Mouse (Mus musculus) ovary, adult 18-20 months (tissue): ENCODE measurements around the gene Sergef.

Experiments
- DNase-seq: peaks from one replicate; pipeline ENCODE4 v3.0.0; 2022; ENCODE audit warnings: low spot score, mixed read lengths

Sergef gene

GRCm38 (mm10) chr7:46501458-46501857, 138.1 kb downstream of the Sergef start:
- no peak for DNase-seq

DNA sequence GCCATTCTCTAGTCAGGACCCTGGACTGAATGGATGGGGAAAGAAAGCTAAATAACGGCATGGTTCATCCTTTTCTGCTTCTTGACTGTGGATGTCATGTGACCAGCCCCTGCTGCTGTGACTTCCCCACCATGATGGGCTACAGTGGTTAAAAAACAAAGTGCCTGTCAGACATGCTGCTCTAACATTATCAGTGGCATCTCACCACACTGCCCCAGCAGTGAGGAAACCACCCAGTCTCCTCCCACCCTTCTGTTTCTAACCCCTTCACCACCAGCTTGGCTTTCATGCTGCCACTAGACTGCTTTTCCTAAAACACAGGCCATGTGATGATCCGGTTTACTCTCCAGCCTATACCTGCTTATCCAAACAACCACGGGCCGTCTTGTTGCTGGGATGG, 140.0 kb downstream of the Sergef start:
- DNase-seq = no peak

- no peak for DNase-seq
These were observed 147.4 kb downstream of the Sergef start for GRCm38 (mm10) chr7:46492134-46492678.

GRCm38 (mm10) chr7:46487354-46487753, 152.3 kb downstream of the Sergef start:
- no peak for DNase-seq

DNA sequence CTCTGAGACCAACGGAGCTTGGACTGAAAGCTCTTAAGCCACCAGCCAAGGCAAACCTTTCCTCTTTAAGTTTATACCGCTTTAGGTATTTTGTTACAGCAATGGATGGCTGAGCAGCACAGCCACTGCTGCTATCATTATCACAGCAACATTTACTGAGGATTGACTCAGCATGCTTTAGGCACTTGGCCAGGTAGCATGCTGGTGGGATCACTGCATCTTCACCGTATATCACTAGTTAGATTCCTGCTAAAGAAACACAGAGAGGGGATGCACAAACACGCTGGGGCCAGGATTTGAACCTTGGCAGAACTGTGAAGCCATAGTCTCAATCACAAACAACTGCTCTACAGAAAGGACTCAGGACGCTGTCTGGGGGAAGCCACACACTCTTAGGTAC, 152.8 kb downstream of the Sergef start:
- DNase-seq = no peak

DNA sequence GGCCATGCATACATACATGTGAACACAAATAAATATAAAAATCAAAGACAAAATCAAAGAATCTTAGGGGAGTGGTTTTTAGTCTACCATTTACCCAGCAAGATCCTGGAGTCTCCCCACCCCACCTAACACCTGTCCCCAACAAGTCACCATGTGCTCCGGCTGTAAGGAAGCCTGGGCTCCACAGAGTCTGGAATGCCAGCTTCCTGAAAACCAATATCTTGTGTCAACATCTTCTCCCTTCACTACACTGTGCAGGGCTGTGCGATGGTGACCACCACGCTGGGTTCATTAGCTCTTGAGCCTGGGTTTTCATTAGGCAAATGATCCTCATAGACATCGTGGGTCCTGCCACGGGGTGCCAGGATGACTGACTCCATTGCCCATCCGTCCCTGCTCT, 155.4 kb downstream of the Sergef start:
- DNase-seq = no peak

DNA sequence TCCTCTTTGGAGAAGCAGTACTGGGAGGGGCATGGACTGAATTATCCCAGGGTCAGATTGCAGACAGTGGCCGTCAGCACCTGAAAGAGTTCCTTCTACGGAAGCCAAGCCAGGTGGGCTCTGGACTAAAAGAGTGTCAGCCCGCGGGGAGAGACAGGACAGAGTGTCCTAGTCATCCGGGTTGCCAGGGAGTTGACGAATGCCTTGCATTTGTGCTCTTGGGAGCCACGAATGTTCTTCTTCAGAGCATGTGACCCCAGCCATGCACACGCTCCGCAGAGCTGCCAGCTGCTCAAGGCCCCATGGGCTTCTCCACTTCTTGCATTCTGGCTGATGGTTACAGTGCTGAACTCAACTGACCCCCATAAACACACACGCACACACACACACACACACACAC, 156.6 kb downstream of the Sergef start:
- no peak for DNase-seq

DNA sequence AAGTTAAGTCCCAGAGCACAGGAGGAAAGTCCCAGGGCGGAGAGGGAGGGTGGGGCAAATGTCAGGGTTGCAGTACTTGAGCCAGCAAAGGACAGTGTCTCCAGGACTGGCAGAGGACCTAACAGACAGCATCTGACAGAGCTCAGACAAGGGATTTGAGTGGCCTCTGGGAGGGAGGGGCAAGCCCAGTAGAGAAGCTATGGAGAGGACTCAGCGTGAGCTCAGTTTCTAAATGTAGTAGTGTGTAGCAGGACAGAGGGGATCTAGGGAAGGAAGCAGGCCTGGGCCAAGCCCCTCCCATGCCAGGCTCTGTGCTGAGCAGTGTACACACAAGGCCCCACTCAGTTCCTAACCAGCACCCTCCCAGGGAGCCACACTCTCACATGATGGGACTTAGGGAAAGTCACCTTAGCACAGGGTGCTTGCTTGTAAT, 157.5 kb downstream of the Sergef start:
- DNase-seq = no peak

DNA sequence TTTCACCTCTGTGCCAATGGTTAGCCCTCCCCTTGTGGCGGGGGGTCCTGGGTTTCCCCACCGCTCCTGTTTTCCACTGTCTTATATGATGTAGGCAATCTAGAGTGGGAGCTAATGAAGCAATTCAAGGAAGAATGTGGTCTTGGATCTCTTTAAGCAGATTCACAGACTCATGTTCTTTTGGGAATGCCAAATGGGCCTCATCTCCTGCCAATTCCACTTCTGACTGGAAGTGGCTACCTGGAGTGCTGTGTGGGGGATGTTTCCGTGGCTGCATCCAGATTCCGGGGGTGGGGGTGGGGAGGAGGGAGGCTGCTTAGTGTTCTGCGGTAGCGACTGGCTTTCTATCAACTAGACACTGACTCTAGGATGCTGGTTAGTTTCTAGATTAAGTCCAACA, 159.8 kb downstream of the Sergef start:
- no peak for DNase-seq

DNA sequence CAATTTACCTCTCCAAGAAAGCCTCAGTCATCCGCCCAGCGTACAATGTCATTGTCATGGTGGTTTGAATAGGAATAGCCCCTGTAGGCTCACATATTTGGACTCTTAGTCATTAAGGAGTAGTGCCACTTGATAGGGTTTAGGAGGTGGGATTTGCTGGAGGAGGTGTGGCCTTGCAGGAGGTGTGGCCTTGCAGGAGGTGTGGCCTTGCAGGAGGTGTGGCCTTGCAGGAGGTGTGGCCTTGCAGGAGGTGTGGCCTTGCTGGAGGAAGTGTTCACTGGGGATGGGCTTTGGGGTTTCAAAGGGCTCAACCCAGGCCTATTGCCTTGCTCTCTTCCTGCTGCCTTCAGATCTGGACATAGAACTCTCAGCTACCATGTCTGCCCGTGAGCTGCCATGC, 162.2 kb downstream of the Sergef start:
- DNase-seq = no peak

GRCm38 (mm10) chr7:46475464-46475863, 164.1 kb downstream of the Sergef start:
- DNase-seq = no peak

- DNase-seq = no peak
These were observed 166.5 kb downstream of the Sergef start for GRCm38 (mm10) chr7:46473141-46473540.

DNA sequence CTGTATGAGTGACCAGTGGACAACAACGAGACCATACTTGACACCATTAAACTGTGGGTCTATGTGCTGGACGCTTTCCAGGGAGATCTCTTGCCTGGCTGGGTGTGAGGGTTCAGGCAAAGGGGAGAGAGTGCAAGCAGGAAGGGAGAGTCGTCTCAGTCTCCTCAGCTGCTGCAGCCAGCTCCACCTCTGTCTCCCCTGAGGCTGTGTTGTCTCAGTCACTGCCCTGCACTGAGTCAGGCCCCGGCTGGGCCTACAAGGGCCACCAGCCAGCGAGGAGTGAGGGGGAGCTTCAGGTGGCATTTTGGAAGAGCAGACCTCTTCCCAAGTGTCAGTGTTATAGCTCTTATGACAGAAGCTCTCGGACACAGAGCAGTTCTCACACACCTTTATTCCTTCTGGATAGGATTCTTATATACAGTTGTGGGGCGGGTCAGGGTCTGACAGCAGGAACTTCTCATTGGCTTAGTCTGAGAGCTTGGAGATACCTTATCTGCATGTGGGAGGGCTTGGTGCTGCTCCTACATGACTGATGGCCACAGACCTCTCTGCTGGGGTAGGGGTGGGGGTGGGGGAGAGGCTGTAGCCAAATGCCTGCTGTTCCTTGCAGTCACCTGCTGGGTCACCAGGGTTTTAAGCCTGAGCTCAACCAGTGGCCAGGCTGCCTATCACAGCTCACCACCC, 168.4 kb downstream of the Sergef start:
- no peak for DNase-seq

- no peak for DNase-seq
These were observed 170.1 kb downstream of the Sergef start for GRCm38 (mm10) chr7:46469542-46469941.

GRCm38 (mm10) chr7:46466422-46466981, 173.1 kb downstream of the Sergef start:
- DNase-seq = no peak

- no peak for DNase-seq
These were observed 176.5 kb downstream of the Sergef start for GRCm38 (mm10) chr7:46463136-46463535.

- no peak for DNase-seq
These were observed 177.3 kb downstream of the Sergef start for GRCm38 (mm10) chr7:46462287-46462686.

- DNase-seq = no peak
These were observed 179.9 kb downstream of the Sergef start for GRCm38 (mm10) chr7:46459605-46460245.

GRCm38 (mm10) chr7:46459200-46459599, 180.4 kb downstream of the Sergef start:
- DNase-seq = no peak

- no peak for DNase-seq
These were observed 181.7 kb downstream of the Sergef start for GRCm38 (mm10) chr7:46457889-46458288.

- DNase-seq = no peak
These were observed 185.5 kb downstream of the Sergef start for GRCm38 (mm10) chr7:46453930-46454679.

- no peak for DNase-seq
These were observed 190.5 kb downstream of the Sergef start for GRCm38 (mm10) chr7:46448922-46449645.
